Mouse (Mus musculus): ENCODE results near the gene Igsf8. TPM values are rescaled to one million over a fixed set of nuclear protein-coding genes. Genes with fewer than 3 reads are reported as not detected.

The Igsf8 gene
- polyA plus RNA-seq, 1 experiment from 2014 or later = 12.8 TPM

DNA sequence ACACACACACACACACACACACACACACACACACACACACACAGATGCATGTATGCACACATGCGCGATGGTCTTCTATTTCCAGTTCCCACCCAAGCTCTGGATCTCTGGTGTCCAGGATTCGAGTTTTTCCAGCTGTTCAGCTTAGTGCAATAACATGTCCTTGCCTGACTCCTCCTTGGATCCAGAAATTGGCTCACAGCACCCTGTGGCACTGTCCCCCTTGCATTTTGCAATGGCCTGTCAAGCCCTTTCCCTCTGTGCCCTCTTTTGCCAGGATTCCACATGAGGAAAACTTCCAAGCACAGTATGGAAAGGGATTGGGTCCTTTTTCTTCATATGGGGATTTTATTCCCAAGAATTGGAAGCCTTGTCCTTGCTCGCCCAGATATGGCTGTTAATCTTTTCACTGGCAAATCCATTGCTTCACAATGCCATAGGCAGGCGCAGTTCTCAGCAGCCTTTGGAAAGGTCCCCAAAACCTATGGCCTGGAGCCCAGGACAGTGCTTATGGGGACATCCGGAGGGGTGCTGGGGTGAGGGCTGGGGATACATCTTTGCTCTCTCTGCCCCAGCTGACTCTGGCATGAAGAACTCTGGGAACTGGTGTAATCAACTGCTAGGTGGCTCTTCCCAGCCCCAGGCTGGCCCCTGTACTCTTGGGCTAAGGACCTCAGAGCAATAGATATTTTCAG lies 35.5 kb downstream of the Igsf8 start:
- Histone ChIP-seq H3K9me3 (ENCODE audit: low read length) (no peaks in the 10 kb centered on the region), H3K9ac (replicated peaks) (no peak overlapping the region), H3K27ac (ENCODE audit: low read depth) (no peak overlapping the region), H3K4me2 (ENCODE audit: low read depth, low read length) (no peak overlapping the region), H3K27me3 (ENCODE audit: insufficient read depth, low read length) (no peaks in the 10 kb centered on the region), H3K4me3 (ENCODE audit: low read depth, low read length) (no peak overlapping the region), H3K4me1 (ENCODE audit: insufficient read depth) (0 out of 2 replicates have a peak, but pooled peaks cover 4% of the 10 kb centered on the region), H3K36me3 (replicated peaks; ENCODE audit: insufficient read depth, low read length) (no peaks in the 10 kb centered on the region)
- no peak for TF ChIP-seq EP300 (IDR thresholded peaks at IDR 0.05; ENCODE audit: low read depth)
- no peak for TF ChIP-seq CTCF (IDR thresholded peaks at IDR 0.05; ENCODE audit: low read depth)
- ATAC-seq (no peak), DNase-seq (no peak)
- 79% methylated on average over 6 of the region's 6 CpGs for WGBS (ENCODE audit: insufficient replicate concordance)

DNA sequence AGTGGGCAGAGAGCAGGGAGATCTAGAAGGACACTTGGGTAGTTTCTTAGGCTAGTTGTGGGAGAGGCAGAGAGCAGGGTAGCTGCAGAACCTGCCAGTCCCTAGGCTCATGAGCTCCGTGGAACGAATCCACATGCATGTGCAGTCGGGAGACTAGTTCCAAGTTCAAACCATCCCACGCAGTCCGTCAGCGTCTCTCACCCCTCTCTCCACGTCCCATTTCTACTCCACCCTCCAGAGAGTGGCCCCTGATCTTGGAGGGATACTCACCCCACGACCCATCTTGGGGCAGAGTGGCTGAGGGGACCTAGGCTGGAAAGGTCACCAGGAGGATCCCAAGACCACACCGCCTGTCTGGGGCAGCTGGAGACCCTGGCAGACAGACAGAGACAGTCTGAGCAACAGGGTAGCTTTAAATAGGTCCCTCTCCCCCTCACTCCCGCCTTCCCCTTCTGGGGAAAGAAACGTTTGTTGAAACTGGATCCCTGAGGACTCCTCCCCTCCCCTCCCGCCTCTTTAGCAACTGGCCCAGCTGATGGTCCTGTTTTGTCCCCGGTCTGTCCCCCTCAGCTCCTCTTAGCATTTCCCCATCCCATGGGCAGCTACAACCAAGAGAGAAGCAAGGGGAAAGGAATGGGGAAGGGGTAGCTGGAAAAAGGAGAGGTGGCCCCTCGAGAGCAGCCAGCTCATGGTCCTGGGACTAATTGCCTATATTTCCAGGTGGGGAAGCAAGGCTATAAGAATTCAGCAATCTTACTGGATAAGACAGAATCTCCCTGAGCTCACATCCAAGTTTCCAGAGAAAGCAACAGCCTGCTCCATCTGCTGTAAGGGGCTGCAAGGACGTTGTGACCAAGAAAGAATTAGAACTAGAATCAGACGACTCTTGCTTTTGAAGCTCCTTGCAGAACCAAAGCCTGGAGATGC lies 36.4 kb downstream of the Igsf8 start, which contains the start of gene Atp1a2:
TSS of gene Atp1a2 (minus strand) at position 454 of the 927 bp plus-strand sequence.
- Histone ChIP-seq H3K4me1 (ENCODE audit: insufficient read depth) (peaks cover 12% of the 10 kb centered on the region), H3K9me3 (ENCODE audit: low read length) (no peaks in the 10 kb centered on the region), H3K27me3 (ENCODE audit: insufficient read depth, low read length) (no peaks in the 10 kb centered on the region), H3K36me3 (replicated peaks; ENCODE audit: insufficient read depth, low read length) (no peaks in the 10 kb centered on the region), H3K27ac (ENCODE audit: low read depth) (no peak within 1 kb of the TSS), H3K9ac (replicated peaks) (no peak within 1 kb of the TSS), H3K4me3 (ENCODE audit: low read depth, low read length) (no peak within 1 kb of the TSS), H3K4me2 (ENCODE audit: low read depth, low read length) (no peak within 1 kb of the TSS)
- WGBS (ENCODE audit: insufficient replicate concordance) = 26% methylated on average over 16 of the region's 16 CpGs
- no peak for DNase-seq
- no peak for ATAC-seq
- TF ChIP-seq CTCF (IDR thresholded peaks at IDR 0.05; ENCODE audit: low read depth) (no peak), EP300 (IDR thresholded peaks at IDR 0.05; ENCODE audit: low read depth) (no peak)

DNA sequence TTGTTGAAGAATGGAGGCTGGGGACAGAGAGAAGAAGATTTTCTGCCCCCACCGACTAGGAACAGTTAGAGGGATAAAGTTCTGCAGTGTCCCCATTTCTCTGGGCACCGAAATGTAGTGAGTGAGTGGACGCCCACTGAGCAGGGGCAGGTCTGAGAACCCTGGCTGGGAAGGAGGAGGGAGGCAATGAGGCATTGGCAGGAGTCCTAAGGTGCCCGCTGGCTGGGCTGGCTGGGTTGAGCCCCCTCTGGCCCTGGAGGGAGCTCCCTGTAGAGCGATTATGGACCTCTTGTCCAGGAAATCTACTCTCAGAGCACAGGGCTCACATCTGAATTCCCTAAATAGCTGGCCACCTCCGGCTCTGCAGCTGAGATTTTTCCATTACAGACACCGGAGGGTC lies 38.1 kb downstream of the Igsf8 start:
- Histone ChIP-seq H3K4me1 (ENCODE audit: insufficient read depth) (peaks cover 18% of the 10 kb centered on the region), H3K36me3 (replicated peaks; ENCODE audit: insufficient read depth, low read length) (no peaks in the 10 kb centered on the region), H3K9me3 (ENCODE audit: low read length) (no peaks in the 10 kb centered on the region), H3K27ac (ENCODE audit: low read depth) (no peak overlapping the region), H3K27me3 (ENCODE audit: insufficient read depth, low read length) (no peaks in the 10 kb centered on the region), H3K4me2 (ENCODE audit: low read depth, low read length) (no peak overlapping the region), H3K9ac (replicated peaks) (no peak overlapping the region), H3K4me3 (ENCODE audit: low read depth, low read length) (no peak overlapping the region)
- no peak for ATAC-seq
- WGBS (ENCODE audit: insufficient replicate concordance) = 65% methylated on average over 7 of the region's 7 CpGs
- TF ChIP-seq CTCF (IDR thresholded peaks at IDR 0.05; ENCODE audit: low read depth) (no peak), EP300 (IDR thresholded peaks at IDR 0.05; ENCODE audit: low read depth) (no peak)
- no peak for DNase-seq

DNA sequence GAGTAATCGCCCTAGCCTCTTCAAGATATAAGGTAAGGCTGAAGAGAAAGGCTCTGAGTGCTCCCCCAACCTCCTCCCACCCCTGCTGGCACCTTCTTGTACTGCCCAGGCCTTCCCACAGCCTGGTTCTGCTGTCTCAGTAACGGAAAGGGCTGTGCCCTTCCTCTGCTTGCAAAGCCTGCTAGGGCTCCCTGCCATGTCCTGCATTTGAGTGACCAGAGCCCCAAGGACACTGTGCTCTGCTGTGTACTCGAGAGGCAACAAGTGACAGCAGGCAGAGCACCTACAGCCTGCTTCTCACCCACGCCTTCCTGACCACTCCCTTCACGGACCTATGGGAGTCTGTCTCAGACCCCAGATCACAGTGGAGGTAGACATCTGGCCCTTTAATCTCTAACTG lies 38.8 kb downstream of the Igsf8 start:
- no peaks in the 10 kb centered on the region for H3K27me3 ChIP-seq (ENCODE audit: insufficient read depth, low read length)
- H3K4me1 ChIP-seq (ENCODE audit: insufficient read depth) = peaks cover 23% of the 10 kb centered on the region
- ATAC-seq (no peak), DNase-seq (no peak)
- no peak overlapping the region for H3K4me2 ChIP-seq (ENCODE audit: low read depth, low read length)
- H3K36me3 ChIP-seq (replicated peaks; ENCODE audit: insufficient read depth, low read length) = no peaks in the 10 kb centered on the region
- TF ChIP-seq EP300 (IDR thresholded peaks at IDR 0.05; ENCODE audit: low read depth) (no peak), CTCF (IDR thresholded peaks at IDR 0.05; ENCODE audit: low read depth) (no peak)
- no peak overlapping the region for H3K4me3 ChIP-seq (ENCODE audit: low read depth, low read length)
- H3K9ac ChIP-seq (replicated peaks) = no peak overlapping the region
- no peaks in the 10 kb centered on the region for H3K9me3 ChIP-seq (ENCODE audit: low read length)
- no peak overlapping the region for H3K27ac ChIP-seq (ENCODE audit: low read depth)
- 58% methylated on average over 5 of the region's 5 CpGs for WGBS (ENCODE audit: insufficient replicate concordance)

- Histone ChIP-seq H3K4me3 (ENCODE audit: low read depth, low read length) (no peak overlapping the region), H3K9me3 (ENCODE audit: low read length) (no peaks in the 10 kb centered on the region), H3K36me3 (replicated peaks; ENCODE audit: insufficient read depth, low read length) (no peaks in the 10 kb centered on the region), H3K27ac (ENCODE audit: low read depth) (no peak overlapping the region), H3K4me2 (ENCODE audit: low read depth, low read length) (no peak overlapping the region), H3K4me1 (ENCODE audit: insufficient read depth) (peaks cover 29% of the 10 kb centered on the region), H3K9ac (replicated peaks) (no peak overlapping the region), H3K27me3 (ENCODE audit: insufficient read depth, low read length) (no peaks in the 10 kb centered on the region)
- ATAC-seq (no peak), DNase-seq (no peak)
- WGBS (ENCODE audit: insufficient replicate concordance) = 77% methylated on average over 12 of the region's 12 CpGs
- TF ChIP-seq CTCF (IDR thresholded peaks at IDR 0.05; ENCODE audit: low read depth) (no peak), EP300 (IDR thresholded peaks at IDR 0.05; ENCODE audit: low read depth) (no peak)
Observed at GRCm38 (mm10) chr1:172301180-172301579, 39.7 kb downstream of the Igsf8 start.

DNA sequence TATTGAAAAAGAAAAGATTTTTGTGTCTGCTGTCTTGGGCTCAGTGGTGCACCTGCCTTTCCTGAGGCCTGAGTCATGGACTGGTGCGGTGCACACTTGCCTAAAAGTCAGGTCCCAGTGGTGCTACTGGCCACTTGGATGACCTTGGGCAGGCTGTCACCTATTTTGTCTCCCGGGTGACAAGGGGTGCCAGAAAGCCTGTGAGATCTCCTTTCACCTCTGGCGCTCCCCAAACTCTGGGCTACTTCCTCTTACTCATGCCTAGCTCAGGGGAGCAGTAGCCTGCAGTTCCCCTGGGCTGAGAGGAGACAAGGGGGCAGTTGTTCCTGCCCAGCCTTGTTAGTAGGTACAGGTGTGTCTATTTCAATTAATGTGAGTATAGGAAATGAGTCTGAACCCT lies 40.9 kb downstream of the Igsf8 start:
- Histone ChIP-seq H3K9ac (replicated peaks) (no peak overlapping the region), H3K9me3 (ENCODE audit: low read length) (no peaks in the 10 kb centered on the region), H3K27ac (ENCODE audit: low read depth) (no peak overlapping the region), H3K4me2 (ENCODE audit: low read depth, low read length) (no peak overlapping the region), H3K36me3 (replicated peaks; ENCODE audit: insufficient read depth, low read length) (no peaks in the 10 kb centered on the region), H3K27me3 (ENCODE audit: insufficient read depth, low read length) (no peaks in the 10 kb centered on the region), H3K4me3 (ENCODE audit: low read depth, low read length) (no peak overlapping the region), H3K4me1 (ENCODE audit: insufficient read depth) (peaks cover 30% of the 10 kb centered on the region)
- DNase-seq (no peak), ATAC-seq (no peak)
- WGBS (ENCODE audit: insufficient replicate concordance) = 44% methylated on average over 3 of the region's 3 CpGs
- TF ChIP-seq EP300 (IDR thresholded peaks at IDR 0.05; ENCODE audit: low read depth) (no peak), CTCF (IDR thresholded peaks at IDR 0.05; ENCODE audit: low read depth) (no peak)
